Mouse (Mus musculus): ENCODE measurements around the gene Olfr522.
A peak's percentile ranks its signal among the peaks of the same experiment; 100 is the strongest.

The Olfr522 gene

GRCm38 (mm10) chr7:140164664-140165063 lies at the start of gene Olfr522:
Gene Olfr522, minus strand, starts transcription at chr7:140164764.
- no peak for DNase-seq (ENCODE audit: low spot score in 2 of 2)

DNA sequence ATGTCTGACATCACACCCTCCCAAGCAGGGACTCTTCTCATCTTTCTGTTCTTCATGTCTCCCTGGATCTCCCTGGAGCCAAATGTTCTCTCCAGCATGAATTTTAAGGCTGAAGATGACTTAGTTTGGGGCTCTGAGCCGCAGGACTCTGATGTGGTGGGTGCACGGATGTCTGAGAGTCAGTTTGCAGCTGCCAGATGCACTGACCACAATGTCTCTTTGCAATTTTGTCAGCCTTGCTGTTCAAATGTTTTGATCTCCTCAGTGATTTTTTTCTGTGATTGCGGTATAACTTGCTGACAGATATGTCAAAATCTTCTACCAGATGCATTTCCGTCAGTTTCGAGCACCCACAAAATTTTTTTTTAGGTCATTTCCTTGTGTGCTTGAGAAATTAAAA lies 49.3 kb upstream of the Olfr522 start:
- no peak for DNase-seq (ENCODE audit: low spot score in 2 of 2)

DNA sequence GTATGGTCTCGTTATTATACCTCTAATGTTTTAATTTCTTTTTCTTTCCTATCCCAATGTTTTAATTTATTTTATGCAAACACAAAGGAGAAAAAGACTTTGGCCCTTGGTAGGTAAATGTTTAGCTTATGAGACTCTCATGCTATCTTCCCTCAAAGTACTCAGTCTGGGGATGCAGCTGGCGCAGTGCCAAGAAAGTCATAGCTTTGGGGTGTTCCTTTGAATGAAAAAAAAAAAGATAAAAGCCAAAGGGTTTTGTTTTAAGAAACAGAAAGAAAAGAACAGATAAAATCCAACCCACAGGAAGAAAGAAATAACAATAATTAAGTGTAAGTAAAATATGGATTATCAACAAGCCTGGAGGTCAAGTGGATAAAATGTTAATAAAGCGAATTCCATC lies 44.1 kb upstream of the Olfr522 start:
- DNase-seq (ENCODE audit: low spot score in 2 of 2): no peak

DNA sequence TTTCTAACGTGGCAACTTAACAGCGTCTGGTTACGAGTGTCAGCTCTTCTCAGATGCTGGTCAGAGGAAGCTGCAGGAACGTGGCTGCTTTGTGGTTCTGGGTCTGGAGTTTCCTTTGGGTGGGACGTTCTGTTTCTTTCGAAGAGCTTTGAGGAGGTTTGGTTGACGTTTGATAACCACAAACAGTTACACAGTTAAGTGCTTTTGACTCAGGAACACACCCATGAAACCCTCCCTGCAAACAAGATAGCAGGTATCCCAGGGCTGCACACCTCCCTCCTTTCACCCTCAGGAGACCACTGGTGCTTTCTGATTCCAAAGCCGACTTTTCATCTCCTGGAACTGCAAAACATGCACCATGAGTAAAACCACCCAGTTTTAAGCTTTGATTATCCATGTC lies 43.6 kb upstream of the Olfr522 start:
- no peak for DNase-seq (ENCODE audit: low spot score in 2 of 2)

DNA sequence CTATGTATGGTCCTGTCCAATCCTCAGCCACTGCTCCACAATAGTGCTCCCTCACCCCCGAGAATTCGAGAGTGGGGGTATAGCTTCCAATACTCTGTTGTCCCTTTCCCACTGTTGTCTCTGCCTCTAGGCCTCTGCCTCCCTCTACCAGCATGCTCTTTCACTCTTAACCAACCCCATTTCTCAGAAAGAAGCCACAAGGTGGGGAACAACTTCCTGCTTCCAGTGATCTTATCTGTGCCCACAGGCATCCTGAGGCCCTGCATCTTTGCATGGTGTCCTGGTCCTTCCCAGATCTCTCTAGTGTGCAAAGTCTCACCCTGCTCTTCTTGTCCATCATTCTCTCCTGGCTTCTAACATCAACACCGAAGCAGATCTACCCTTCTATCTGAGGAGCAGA lies 42.3 kb upstream of the Olfr522 start:
- no peak for DNase-seq (ENCODE audit: low spot score in 2 of 2)

DNA sequence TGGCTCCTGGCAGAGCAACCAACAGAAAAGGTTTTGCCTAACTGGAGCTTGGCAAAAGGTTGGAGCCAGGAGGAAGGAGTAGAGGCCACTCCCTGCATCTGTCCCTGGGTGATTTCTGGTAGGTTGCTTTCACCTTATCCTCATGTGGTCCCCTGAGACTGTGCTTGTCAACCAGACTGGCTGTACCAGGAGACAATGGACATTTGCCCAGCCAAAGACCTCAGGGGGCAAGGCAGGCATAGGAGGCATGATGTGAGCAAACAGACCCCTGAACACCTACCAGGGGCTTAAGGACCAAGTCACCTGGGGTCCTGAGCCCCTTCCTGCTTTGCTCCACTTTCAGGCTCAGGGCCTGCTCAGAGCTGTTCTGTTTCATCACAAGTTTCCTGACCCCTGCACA lies 41.3 kb upstream of the Olfr522 start, which contains the start of gene Olfr524:
TSS of gene Olfr524 (minus strand) at position 101 of the 400 bp plus-strand sequence.
- no peak for DNase-seq (ENCODE audit: low spot score in 2 of 2)

DNA sequence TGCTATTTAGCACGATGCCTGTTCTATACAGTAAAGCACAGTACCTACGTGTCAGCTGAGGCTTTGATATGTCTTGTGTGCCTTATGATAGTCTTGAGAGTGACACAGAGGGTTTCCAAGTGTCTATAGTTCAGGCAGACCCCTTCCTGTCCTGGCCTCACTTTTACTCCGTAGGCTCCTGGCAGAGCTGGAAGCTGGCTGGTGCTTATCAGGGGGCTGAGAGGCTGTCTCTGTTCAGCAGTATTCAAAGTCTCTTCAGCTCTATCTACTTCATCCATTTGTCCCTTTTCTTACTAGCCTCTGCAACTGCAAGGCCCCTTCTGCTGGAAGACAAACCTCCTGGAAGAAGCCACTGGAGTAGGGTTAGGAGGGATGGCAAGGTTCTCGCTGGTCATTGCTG lies 36.5 kb upstream of the Olfr522 start:
- no peak for DNase-seq (ENCODE audit: low spot score in 2 of 2)

DNA sequence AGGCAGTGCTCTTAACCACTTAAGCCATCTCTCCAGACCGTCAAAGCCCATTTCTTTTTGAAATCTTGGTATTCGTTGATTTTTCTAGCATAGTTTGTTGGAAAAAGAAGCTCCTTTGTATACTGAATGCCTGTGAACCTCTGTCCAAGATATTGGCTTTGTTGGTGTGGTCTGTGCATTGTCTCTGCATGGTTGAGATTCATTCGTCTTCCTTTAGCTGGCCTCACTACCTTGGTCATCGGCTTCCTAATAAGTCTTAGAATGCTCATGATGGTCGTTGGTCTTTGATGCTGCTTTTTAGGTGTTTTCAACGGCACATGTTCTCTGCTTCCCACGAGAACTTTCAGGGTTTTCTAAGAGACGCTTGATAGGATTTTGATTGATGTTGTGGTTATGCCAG lies 31.4 kb upstream of the Olfr522 start:
- no peak for DNase-seq (ENCODE audit: low spot score in 2 of 2)

DNA sequence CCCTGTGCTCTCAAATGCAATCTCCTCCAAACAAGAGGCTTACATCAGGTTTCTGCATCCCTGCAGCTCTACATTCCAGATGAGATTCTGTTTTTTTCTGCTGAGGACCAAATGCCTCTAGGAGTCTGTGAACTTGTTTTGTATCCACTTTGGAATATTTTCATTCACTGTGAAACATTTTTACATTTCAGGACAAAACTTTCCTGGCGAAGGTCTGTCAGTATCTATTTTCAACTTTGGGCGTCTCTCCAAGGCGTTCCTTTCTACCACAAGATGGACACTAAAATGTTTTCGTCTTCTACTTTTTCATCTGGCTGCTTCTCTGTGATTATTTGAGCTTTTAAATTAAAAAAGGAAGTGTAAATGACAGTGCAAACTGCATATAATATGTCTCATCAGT lies 29.5 kb upstream of the Olfr522 start:
- peak in 1 of 2 experiments; percentile 9 for DNase-seq (ENCODE audit: low spot score in 2 of 2)

GRCm38 (mm10) chr7:140192851-140193250 lies 28.3 kb upstream of the Olfr522 start:
- no peak for DNase-seq (ENCODE audit: low spot score in 2 of 2)

- DNase-seq (ENCODE audit: low spot score in 2 of 2): no peak
Measured at GRCm38 (mm10) chr7:140192445-140192844, 27.9 kb upstream of the Olfr522 start.

- no peak for DNase-seq (ENCODE audit: low spot score in 2 of 2)
Measured at GRCm38 (mm10) chr7:140190435-140190834, 25.9 kb upstream of the Olfr522 start.

GRCm38 (mm10) chr7:140188391-140189328 lies 24.1 kb upstream of the Olfr522 start:
- DNase-seq (ENCODE audit: low spot score in 2 of 2): no peak

DNA sequence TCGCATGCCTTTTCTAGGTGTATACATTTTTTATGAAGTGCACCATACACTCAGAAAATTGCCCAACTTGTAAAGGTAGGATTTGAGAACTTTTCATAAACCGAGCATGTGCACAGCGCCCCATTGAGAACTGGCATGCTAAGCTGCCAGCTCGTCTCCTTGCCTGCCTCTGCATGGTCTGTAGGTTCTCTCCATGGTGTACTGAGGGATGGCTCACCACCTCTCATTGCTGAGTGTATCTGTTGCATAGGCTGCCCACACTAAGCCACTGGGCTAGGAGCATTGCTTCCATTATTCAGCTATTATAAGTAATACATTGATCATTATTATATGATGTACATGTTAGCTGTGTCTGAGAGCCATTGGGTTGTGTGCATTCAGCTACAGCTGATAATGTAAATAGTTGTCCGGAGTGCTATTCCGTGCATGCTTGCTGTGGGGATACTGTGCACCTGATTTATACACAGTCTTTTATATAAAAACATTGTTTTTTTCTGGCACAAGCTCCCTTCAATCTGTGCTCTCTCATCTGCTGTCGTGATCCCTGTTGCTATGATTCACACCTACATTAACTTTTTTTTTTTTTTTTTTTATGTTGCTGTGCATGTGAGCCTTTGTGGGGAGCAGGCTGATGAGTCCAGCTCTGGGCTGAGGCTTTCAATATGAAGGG lies 23.3 kb upstream of the Olfr522 start:
- no peak for DNase-seq (ENCODE audit: low spot score in 2 of 2)

- no peak for DNase-seq (ENCODE audit: low spot score in 2 of 2)
Measured at GRCm38 (mm10) chr7:140186646-140187620, 22.4 kb upstream of the Olfr522 start.

DNA sequence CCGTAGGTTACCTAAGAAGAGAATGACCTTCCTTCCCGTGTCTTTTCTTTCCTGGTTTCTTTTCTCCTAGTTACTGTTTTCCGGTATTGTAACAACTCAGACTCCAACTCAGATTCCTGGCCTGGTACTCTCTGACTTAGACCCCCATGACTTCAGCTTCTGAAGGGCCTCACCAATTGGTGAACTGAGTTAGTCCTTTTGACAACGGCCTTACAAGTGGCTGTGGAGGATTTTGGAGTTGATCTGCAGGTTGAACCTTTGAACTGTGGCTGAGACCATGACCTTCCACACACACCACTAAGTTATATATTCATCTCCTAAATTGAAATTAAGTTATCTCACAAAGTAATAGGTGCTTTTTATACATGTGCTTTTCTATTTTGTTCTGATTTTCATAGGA lies 19.6 kb upstream of the Olfr522 start:
- no peak for DNase-seq (ENCODE audit: low spot score in 2 of 2)

GRCm38 (mm10) chr7:140180692-140181091 lies 16.1 kb upstream of the Olfr522 start:
- no peak for DNase-seq (ENCODE audit: low spot score in 2 of 2)

DNA sequence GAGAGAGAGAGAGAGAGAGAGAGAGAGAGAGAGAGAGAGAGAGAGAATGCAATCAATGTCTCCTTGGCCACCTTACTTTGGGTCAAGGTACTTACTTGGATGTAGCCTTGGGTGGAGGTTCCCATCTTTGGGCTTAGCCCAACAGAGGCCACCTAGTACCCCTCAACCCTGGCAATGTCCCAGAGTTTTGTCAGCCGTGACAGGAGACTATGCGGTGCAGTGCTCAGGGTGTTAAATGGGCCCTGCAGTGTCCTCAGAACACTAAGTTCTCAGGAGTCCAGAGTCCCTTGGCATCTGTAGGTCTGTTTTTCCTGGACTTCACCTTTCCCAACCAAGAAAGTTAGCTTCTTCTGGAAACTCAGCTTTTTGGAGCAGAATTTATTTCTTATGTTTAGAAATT lies 14.6 kb upstream of the Olfr522 start:
- DNase-seq (ENCODE audit: low spot score in 2 of 2): no peak

- no peak for DNase-seq (ENCODE audit: low spot score in 2 of 2)
Measured at GRCm38 (mm10) chr7:140172936-140173335, 8.4 kb upstream of the Olfr522 start, which contains the start of gene Olfr523. Gene Olfr523, plus strand, starts transcription at chr7:140173217.

GRCm38 (mm10) chr7:140170863-140171262 lies 6.3 kb upstream of the Olfr522 start:
- DNase-seq (ENCODE audit: low spot score in 2 of 2): no peak

- no peak for DNase-seq (ENCODE audit: low spot score in 2 of 2)
Measured at GRCm38 (mm10) chr7:140169386-140169785, 4.8 kb upstream of the Olfr522 start.

DNA sequence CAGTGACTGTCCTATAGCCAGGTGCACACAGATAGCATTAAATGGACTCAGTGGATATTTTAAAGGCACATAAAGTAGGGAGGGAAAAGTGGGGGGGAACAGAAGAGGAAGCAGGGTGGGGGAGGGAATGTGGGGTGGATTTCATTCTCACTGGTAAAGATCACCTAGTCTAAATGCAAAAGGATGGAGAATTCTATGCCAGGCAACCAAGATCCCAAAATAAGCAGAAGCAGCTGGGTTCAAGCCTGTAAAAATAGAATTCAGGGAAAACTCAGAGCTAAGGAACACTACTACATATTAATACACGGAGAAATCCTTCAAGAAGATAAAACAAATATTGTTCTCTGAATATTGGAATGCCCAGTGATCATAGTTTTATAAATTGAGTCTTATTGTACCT lies 3.4 kb upstream of the Olfr522 start:
- DNase-seq (ENCODE audit: low spot score in 2 of 2): no peak
